ENCODE assay signal across 24 mouse cellular contexts in genomic region chr14:99146841-99147240, GRCm38 (mm10). TPM values are rescaled to one million over a fixed set of nuclear protein-coding genes. Genes with fewer than 3 reads are reported as not detected.
A peak's percentile ranks its signal among the peaks of the same experiment; 100 is the strongest.
DNase-seq lines count a peak whose midpoint lies in the region; ATAC-seq and TF ChIP-seq lines count a peak whose summit lies in the region.
"Had no signal": no experiment of that assay in that cellular context is flagged by ENCODE, and none has a peak within 500 bp of the region (broad histone marks: within the 10 kb centered on the region; RNA-seq: fewer than 3 reads in every experiment).

No protein-coding gene starts in this region.

- no peak overlapping the region for H3K4me3 ChIP-seq in intestine, embryonic 14.5 days (ENCODE audit: low read depth, low read length)
- no peak overlapping the region for H3K4me3 ChIP-seq in intestine, embryonic 15.5 days (replicated peaks)
- H3K4me3 ChIP-seq in liver, embryonic 11.5 days (ENCODE audit: low read depth, low read length) = no peak overlapping the region
- H3K4me3 ChIP-seq: embryonic facial prominence, embryonic 13.5 days; embryonic facial prominence, embryonic 15.5 days; erythroblast, embryonic 14.5 days; forebrain, embryonic 10.5 days; forebrain, embryonic 12.5 days; forebrain, embryonic 15.5 days had no signal

- no peaks in the 10 kb centered on the region for H3K4me1 ChIP-seq in intestine, embryonic 14.5 days (replicated peaks; ENCODE audit: control insufficient read depth, insufficient read depth, low read length)
- H3K4me1 ChIP-seq in intestine, embryonic 15.5 days (replicated peaks) = no peaks in the 10 kb centered on the region
- no peaks in the 10 kb centered on the region for H3K4me1 ChIP-seq in liver, embryonic 11.5 days (replicated peaks; ENCODE audit: control insufficient read depth, insufficient read depth, low read length)
- H3K4me1 ChIP-seq: embryonic facial prominence, embryonic 13.5 days; embryonic facial prominence, embryonic 15.5 days had no signal

- H3K27ac ChIP-seq in intestine, embryonic 14.5 days (ENCODE audit: low read depth) = no peak overlapping the region
- no peak overlapping the region for H3K27ac ChIP-seq in intestine, embryonic 15.5 days
- no peak overlapping the region for H3K27ac ChIP-seq in liver, embryonic 11.5 days (ENCODE audit: low read depth, low read length)
- H3K27ac ChIP-seq: embryonic facial prominence, embryonic 13.5 days; embryonic facial prominence, embryonic 15.5 days; forebrain, embryonic 10.5 days; forebrain, embryonic 12.5 days; forebrain, embryonic 15.5 days had no signal

- ATAC-seq in intestine, embryonic 14.5 days (replicated peaks; ENCODE audit: low FRiP score, low TSS enrichment, low read depth) = no peak
- no peak for ATAC-seq in intestine, embryonic 15.5 days
- no peak for ATAC-seq in liver, embryonic 11.5 days (replicated peaks; ENCODE audit: low FRiP score)
- no peak for ATAC-seq in cerebellum, adult (ENCODE audit: insufficient number of reproducible peaks, low FRiP score, low TSS enrichment)
- ATAC-seq: activated CD4-positive, CD25-positive, alpha-beta regulatory T cell, adult 4 months; forebrain, embryonic 15.5 days had no signal

- peaks cover 22% of the 10 kb centered on the region for H3K36me3 ChIP-seq in intestine, embryonic 14.5 days (ENCODE audit: control insufficient read depth, insufficient read depth, low read length)
- no peaks in the 10 kb centered on the region for H3K36me3 ChIP-seq in intestine, embryonic 15.5 days
- H3K36me3 ChIP-seq in liver, embryonic 11.5 days (ENCODE audit: control insufficient read depth, insufficient read depth, low read length) = peaks cover 2% of the 10 kb centered on the region; the same call in 1 of the 2 replicates
- H3K36me3 ChIP-seq: forebrain, embryonic 15.5 days had no signal

- no peak for TF ChIP-seq POLR2A in brain, embryonic 14.5 days (IDR thresholded peaks at IDR 0.05; ENCODE audit: borderline replicate concordance, extremely low read depth, insufficient read depth, insufficient read length, poor library complexity, severe bottlenecking)

- no peak overlapping the region for H3K9ac ChIP-seq in intestine, embryonic 14.5 days (ENCODE audit: low read length)
- no peak overlapping the region for H3K9ac ChIP-seq in intestine, embryonic 15.5 days
- H3K9ac ChIP-seq in liver, embryonic 11.5 days (ENCODE audit: low read depth, low read length) = no peak overlapping the region
- H3K9ac ChIP-seq: embryonic facial prominence, embryonic 13.5 days; embryonic facial prominence, embryonic 15.5 days; forebrain, embryonic 12.5 days; forebrain, embryonic 15.5 days had no signal

- WGBS in intestine, embryonic 14.5 days = 91% methylated on average over 1 of the region's 1 CpGs
- WGBS in intestine, embryonic 15.5 days = 83% methylated on average over 1 of the region's 1 CpGs
- WGBS in liver, embryonic 11.5 days = 92% methylated on average over 1 of the region's 1 CpGs

- no peak overlapping the region for H3K4me2 ChIP-seq in intestine, embryonic 14.5 days (ENCODE audit: low read length)
- H3K4me2 ChIP-seq in intestine, embryonic 15.5 days (replicated peaks) = no peak overlapping the region
- no peak overlapping the region for H3K4me2 ChIP-seq in liver, embryonic 11.5 days
- H3K4me2 ChIP-seq: embryonic facial prominence, embryonic 13.5 days; embryonic facial prominence, embryonic 15.5 days; forebrain, embryonic 12.5 days; forebrain, embryonic 15.5 days had no signal

- no peaks in the 10 kb centered on the region for H3K27me3 ChIP-seq in intestine, embryonic 14.5 days (replicated peaks; ENCODE audit: control insufficient read depth, insufficient read depth, low read length)
- H3K27me3 ChIP-seq in intestine, embryonic 15.5 days (replicated peaks) = no peaks in the 10 kb centered on the region
- no peaks in the 10 kb centered on the region for H3K27me3 ChIP-seq in liver, embryonic 11.5 days (replicated peaks; ENCODE audit: control insufficient read depth, insufficient read depth, low read length)
- H3K27me3 ChIP-seq: embryonic facial prominence, embryonic 13.5 days; embryonic facial prominence, embryonic 15.5 days; forebrain, embryonic 12.5 days; forebrain, embryonic 15.5 days had no signal

- no peaks in the 10 kb centered on the region for H3K9me3 ChIP-seq in intestine, embryonic 14.5 days (ENCODE audit: control insufficient read depth, low read length)
- H3K9me3 ChIP-seq in intestine, embryonic 15.5 days = no peaks in the 10 kb centered on the region
- no peaks in the 10 kb centered on the region for H3K9me3 ChIP-seq in liver, embryonic 11.5 days (ENCODE audit: control insufficient read depth, low read length)
- H3K9me3 ChIP-seq: embryonic facial prominence, embryonic 13.5 days; embryonic facial prominence, embryonic 15.5 days; forebrain, embryonic 10.5 days; forebrain, embryonic 12.5 days; forebrain, embryonic 15.5 days had no signal

- DNase-seq in intestine, embryonic 14.5 days (ENCODE audit: low spot score) = peak; percentile 9
- DNase-seq in Muller cell, postnatal 12 days (ENCODE audit: inconsistent ontology term) = peak; percentile 84
- DNase-seq in brain, embryonic 14.5 days (ENCODE audit: low read depth) = peak; percentile 43
- peak; percentile 25 for DNase-seq in retina, postnatal 1 day
- no peak for DNase-seq in liver, embryonic 11.5 days (ENCODE audit: low spot score)
- no peak for DNase-seq in cerebellum, postnatal 4 days (ENCODE audit: low spot score in 2 of 2)
- DNase-seq: adrenal gland, adult 8-10 months; adrenal gland, postnatal 14 days; adrenal gland, postnatal 36 days; cerebellum, adult 11-12 months; cerebellum, adult 2 months; cerebellum, adult 9-10 months; cerebellum, postnatal 10 days; cerebellum, postnatal 25 days; embryo, embryonic 11 days had no signal

- no peak for TF ChIP-seq CTCF in brain, embryonic 14.5 days (IDR thresholded peaks at IDR 0.05; ENCODE audit: borderline replicate concordance, extremely low read depth, insufficient read depth, insufficient read length)

RNA-seq across cellular contexts. Expression of gene Dis3, which starts 47.3 kb away (rescaled TPM):
- 46.6 and 47.3 TPM in 2 replicates for polyA plus RNA-seq in intestine, embryonic 14.5 days (2014; fragmentation: Nextera tagmentation; extraction: Ambion mirVana)
- polyA plus RNA-seq in intestine, embryonic 15.5 days (2015; fragmentation: Nextera tagmentation; extraction: Ambion mirVana) = 27.2 and 31.9 TPM in 2 replicates
- 22.0 and 23.3 TPM in 2 replicates for polyA plus RNA-seq in brain, embryonic 14.5 days (2012; rRNA removed)
- polyA plus RNA-seq in liver, embryonic 11.5 days (2014; fragmentation: Nextera tagmentation; extraction: Ambion mirVana) = 44.6 and 50.5 TPM in 2 replicates

RNA-seq across cellular contexts. Expression of gene Pibf1, which starts 47.6 kb away (rescaled TPM):
- 17.7 and 21.6 TPM in 2 replicates for polyA plus RNA-seq in intestine, embryonic 14.5 days (2014; fragmentation: Nextera tagmentation; extraction: Ambion mirVana)
- polyA plus RNA-seq in intestine, embryonic 15.5 days (2015; fragmentation: Nextera tagmentation; extraction: Ambion mirVana) = 15.6 and 17.0 TPM in 2 replicates
- polyA plus RNA-seq in brain, embryonic 14.5 days (2012; rRNA removed) = 8.5 and 10.1 TPM in 2 replicates
- polyA plus RNA-seq in liver, embryonic 11.5 days (2014; fragmentation: Nextera tagmentation; extraction: Ambion mirVana) = 15.9 and 17.8 TPM in 2 replicates
- polyA plus RNA-seq: erythroblast, embryonic 14.5 days had no signal

Comparison
In these comparisons a context has a peak if more than half of its experiments do, and no peak if none do; other contexts are left out.
1. DNase-seq: peak in intestine, embryonic 14.5 days (single experiment), Muller cell, postnatal 12 days (single experiment), brain, embryonic 14.5 days (single experiment) and retina, postnatal 1 day (single experiment); none in liver, embryonic 11.5 days (single experiment) and cerebellum, postnatal 4 days (0 of 2).